Mouse (Mus musculus) forebrain, embryonic 11.5 days (tissue): ENCODE measurements at regions not wholly inside any gene's neighbourhood (a gene's known extent, or its start where the extent isn't known, plus 50 kb on each side); places are given as distances from the start of the nearest gene placed in this dataset.

ENCODE experiments used
- ATAC-seq: fragments of 200-750 bp; cut with Nextera tagmentation; replicated peaks from 2 replicates; pipeline ENCODE4 v1.8.0; 2017; ENCODE audit warnings: moderate TSS enrichment; ENCODE audit not compliant: low FRiP score
- DNase-seq: peaks from one replicate; pipeline ENCODE4 v3.0.0-alpha.2; 2017; ENCODE audit warnings: low spot score
- H3K27ac ChIP-seq: fragments of 300-500 bp; sonication (generic); 2 replicates; pipeline ENCODE4 v1.5.1; 2014; ENCODE audit warnings: low read depth, low read length
- H3K27me3 ChIP-seq: fragments of 300-500 bp; sonication (generic); 2 replicates; pipeline ENCODE4 v1.6.1; 2014; ENCODE audit warnings: mild to moderate bottlenecking, low read length, mixed read lengths; ENCODE audit not compliant: control insufficient read depth, insufficient read depth
- H3K36me3 ChIP-seq: fragments of 300-500 bp; sonication (generic); 2 replicates; pipeline ENCODE4 v1.6.1; 2014; ENCODE audit warnings: mild to moderate bottlenecking, low read length, moderate library complexity, mixed read lengths; ENCODE audit not compliant: control insufficient read depth, insufficient read depth
- H3K4me1 ChIP-seq: fragments of 300-500 bp; sonication (generic); replicated peaks from 2 replicates; pipeline ENCODE4 v1.6.1; 2014; ENCODE audit warnings: low read length, mixed read lengths; ENCODE audit not compliant: control insufficient read depth, insufficient read depth
- H3K4me2 ChIP-seq: fragments of 300-500 bp; sonication (generic); 2 replicates; pipeline ENCODE4 v1.6.1; 2014; ENCODE audit warnings: low read depth, mild to moderate bottlenecking, low read length, moderate library complexity, mixed read lengths; ENCODE audit not compliant: severe bottlenecking
- H3K4me3 ChIP-seq: fragments of 300-500 bp; sonication (generic); 2 replicates; pipeline ENCODE4 v1.5.1; 2014; ENCODE audit warnings: low read depth, low read length
- H3K9ac ChIP-seq: fragments of 300-500 bp; sonication (generic); 2 replicates; pipeline ENCODE4 v1.6.1; 2014; ENCODE audit warnings: low read length
- H3K9me3 ChIP-seq: fragments of 300-500 bp; sonication (generic); 2 replicates; pipeline ENCODE4 v1.6.1; 2016; ENCODE audit warnings: low read length, mixed read lengths; ENCODE audit not compliant: control insufficient read depth
- WGBS: fragments of 180-500 bp; shearing (Covaris S2); extraction: QIAGEN DNeasy Blood & Tissue Kit; methylation state at CpG from one replicate; pipeline ENCODE4 v1.1.7; 2014; 5-methylcytosine and 5-hydroxymethylcytosine counted together

- 20% methylated on average over 3 of the region's 3 CpGs for WGBS
- Histone ChIP-seq H3K9ac (no peak overlapping the region), H3K27ac (peak overlapping the region; percentile 25; the same call in 1 of the 2 replicates), H3K36me3 (no peaks in the 10 kb centered on the region), H3K9me3 (no peaks in the 10 kb centered on the region), H3K4me1 (peaks cover 56% of the 10 kb centered on the region), H3K4me3 (no peak overlapping the region), H3K27me3 (no peaks in the 10 kb centered on the region), H3K4me2 (no peak overlapping the region)
- DNase-seq (no peak), ATAC-seq (no peak)
Observed at GRCm38 (mm10) chr2:30713535-30713934, 89.9 kb downstream of the 1700001O22Rik start.

- peak overlapping the region; percentile 93 for H3K27ac ChIP-seq
- H3K4me3 ChIP-seq: no peak overlapping the region
- WGBS: 70% methylated on average over 9 of the region's 9 CpGs
- peaks cover 57% of the 10 kb centered on the region for H3K4me1 ChIP-seq
- ATAC-seq (no peak), DNase-seq (no peak)
- H3K36me3 ChIP-seq: no peaks in the 10 kb centered on the region
- no peaks in the 10 kb centered on the region for H3K27me3 ChIP-seq
- H3K4me2 ChIP-seq: no peak overlapping the region; the same call in 1 of the 2 replicates
- H3K9me3 ChIP-seq: no peaks in the 10 kb centered on the region
- peak overlapping the region; percentile 20; the same call in 1 of the 2 replicates for H3K9ac ChIP-seq
Observed at GRCm38 (mm10) chr2:30712841-30713401, 90.5 kb downstream of the 1700001O22Rik start.

DNA sequence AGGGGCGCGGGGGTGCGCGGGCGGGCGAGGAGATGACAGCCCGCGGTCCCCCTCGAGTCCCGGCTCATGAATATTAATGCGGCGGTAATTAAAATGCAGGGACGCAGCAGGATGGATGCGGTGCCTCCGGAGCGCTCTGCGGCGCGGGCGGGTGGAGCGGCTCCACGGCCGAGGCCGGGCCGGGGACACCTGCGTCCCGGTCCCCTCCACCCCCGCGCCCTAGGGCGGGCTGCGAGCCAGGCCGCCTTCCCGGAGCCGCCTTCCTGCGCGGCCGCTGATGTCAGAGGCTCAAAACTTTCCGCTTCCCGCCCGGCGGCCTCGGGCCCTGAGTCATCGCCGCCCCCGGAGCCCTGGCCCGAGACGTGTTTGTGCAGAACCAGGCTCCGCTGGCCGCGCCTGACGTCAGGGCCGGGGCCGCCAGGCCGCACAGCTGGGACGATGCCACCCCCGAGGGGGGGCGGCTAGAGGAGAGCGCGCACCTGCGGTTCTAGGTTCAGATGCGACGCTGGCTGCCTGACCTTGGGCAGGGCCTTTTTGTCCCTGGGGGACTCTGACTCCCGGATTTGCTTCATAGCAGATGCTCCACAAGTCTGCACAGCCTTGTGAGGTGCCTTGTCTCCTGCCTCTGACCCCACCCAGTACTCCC lies 91.5 kb downstream of the 1700001O22Rik start:
- peak overlapping the region; percentile 38 for H3K4me3 ChIP-seq
- DNase-seq: peak; percentile 85
- H3K27me3 ChIP-seq: no peaks in the 10 kb centered on the region
- peak; percentile 65 for ATAC-seq
- H3K4me1 ChIP-seq: peaks cover 56% of the 10 kb centered on the region
- H3K9ac ChIP-seq: peak overlapping the region; percentile 84
- peak overlapping the region; percentile 93 for H3K27ac ChIP-seq
- no peaks in the 10 kb centered on the region for H3K36me3 ChIP-seq
- WGBS: under 1% methylated on average over 56 of the region's 63 CpGs
- no peaks in the 10 kb centered on the region for H3K9me3 ChIP-seq
- H3K4me2 ChIP-seq: peak overlapping the region; percentile 86

- Histone ChIP-seq H3K27me3 (no peaks in the 10 kb centered on the region), H3K9me3 (no peaks in the 10 kb centered on the region), H3K27ac (peak overlapping the region; percentile 93), H3K9ac (peak overlapping the region; percentile 84), H3K36me3 (no peaks in the 10 kb centered on the region), H3K4me1 (peaks cover 54% of the 10 kb centered on the region), H3K4me2 (peak overlapping the region; percentile 86), H3K4me3 (peak overlapping the region; percentile 38)
- DNase-seq (no peak), ATAC-seq (peak; percentile 57)
- WGBS: 5% methylated on average over 13 of the region's 15 CpGs
Observed at GRCm38 (mm10) chr2:30711476-30711852, 92.0 kb downstream of the 1700001O22Rik start.

- peaks cover 52% of the 10 kb centered on the region for H3K4me1 ChIP-seq
- 98% methylated on average over 7 of the region's 7 CpGs for WGBS
- ATAC-seq (no peak), DNase-seq (no peak)
- H3K9me3 ChIP-seq: no peaks in the 10 kb centered on the region
- peak overlapping the region; percentile 93 for H3K27ac ChIP-seq
- H3K9ac ChIP-seq: no peak overlapping the region; the same call in 1 of the 2 replicates
- no peaks in the 10 kb centered on the region for H3K36me3 ChIP-seq
- H3K4me3 ChIP-seq: no peak overlapping the region
- no peak overlapping the region; the same call in 1 of the 2 replicates for H3K4me2 ChIP-seq
- no peaks in the 10 kb centered on the region for H3K27me3 ChIP-seq
Observed at GRCm38 (mm10) chr2:30710895-30711294, 92.6 kb downstream of the 1700001O22Rik start.

DNA sequence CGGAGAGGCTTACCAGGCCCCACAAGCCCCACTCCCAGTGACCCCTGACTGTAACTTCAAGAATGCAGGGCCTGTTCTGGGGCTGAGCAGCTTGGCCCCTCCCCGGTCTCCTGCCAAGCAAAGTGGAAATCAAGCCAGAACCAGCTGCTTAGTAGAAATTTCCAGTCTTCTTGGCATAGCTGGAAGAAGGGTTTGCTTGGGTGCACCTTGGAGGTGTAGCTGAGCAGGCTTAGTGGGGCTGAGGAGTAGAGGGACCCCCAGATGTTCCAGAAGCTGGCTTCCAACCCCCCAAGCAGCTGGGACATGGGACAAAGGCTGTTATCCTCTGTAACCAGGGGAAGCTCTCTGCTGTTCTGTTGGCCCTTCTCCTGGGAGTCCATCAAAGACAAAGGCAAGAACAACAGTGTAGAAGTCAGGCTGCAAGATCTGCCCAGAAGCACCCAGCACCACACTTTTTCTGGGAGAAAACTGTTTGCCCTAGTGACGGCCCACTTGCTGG lies 94.0 kb downstream of the 1700001O22Rik start:
- Histone ChIP-seq H3K27me3 (no peaks in the 10 kb centered on the region), H3K27ac (peak overlapping the region; percentile 98), H3K9ac (no peak overlapping the region), H3K36me3 (no peaks in the 10 kb centered on the region), H3K4me3 (no peak overlapping the region), H3K4me2 (no peak overlapping the region), H3K9me3 (no peaks in the 10 kb centered on the region), H3K4me1 (peaks cover 51% of the 10 kb centered on the region)
- ATAC-seq: no peak
- DNase-seq: no peak
- WGBS: 57% methylated on average over 3 of the region's 3 CpGs

- Histone ChIP-seq H3K4me2 (no peak overlapping the region), H3K9me3 (no peaks in the 10 kb centered on the region), H3K4me1 (peaks cover 51% of the 10 kb centered on the region), H3K9ac (peak overlapping the region; percentile 78; the same call in 1 of the 2 replicates), H3K36me3 (no peaks in the 10 kb centered on the region), H3K27ac (peak overlapping the region; percentile 98), H3K27me3 (no peaks in the 10 kb centered on the region), H3K4me3 (no peak overlapping the region)
- ATAC-seq: no peak
- no peak for DNase-seq
- WGBS: 54% methylated on average over 4 of the region's 4 CpGs
Observed at GRCm38 (mm10) chr2:30708762-30709385, 94.6 kb downstream of the 1700001O22Rik start.

GRCm38 (mm10) chr2:30708001-30708683 lies 95.3 kb downstream of the 1700001O22Rik start:
- peak overlapping the region; percentile 81 for H3K4me2 ChIP-seq
- H3K36me3 ChIP-seq: no peaks in the 10 kb centered on the region
- H3K4me3 ChIP-seq: peak overlapping the region; percentile 34
- no peaks in the 10 kb centered on the region for H3K27me3 ChIP-seq
- H3K4me1 ChIP-seq: peaks cover 51% of the 10 kb centered on the region
- ATAC-seq (peak; percentile 62), DNase-seq (peak; percentile 85)
- peak overlapping the region; percentile 78 for H3K9ac ChIP-seq
- no peaks in the 10 kb centered on the region for H3K9me3 ChIP-seq
- H3K27ac ChIP-seq: peak overlapping the region; percentile 98
- under 1% methylated on average over 45 of the region's 48 CpGs for WGBS
